Comparison of ENCODE assay signal across 9 mouse cellular contexts in the genomic region with DNA sequence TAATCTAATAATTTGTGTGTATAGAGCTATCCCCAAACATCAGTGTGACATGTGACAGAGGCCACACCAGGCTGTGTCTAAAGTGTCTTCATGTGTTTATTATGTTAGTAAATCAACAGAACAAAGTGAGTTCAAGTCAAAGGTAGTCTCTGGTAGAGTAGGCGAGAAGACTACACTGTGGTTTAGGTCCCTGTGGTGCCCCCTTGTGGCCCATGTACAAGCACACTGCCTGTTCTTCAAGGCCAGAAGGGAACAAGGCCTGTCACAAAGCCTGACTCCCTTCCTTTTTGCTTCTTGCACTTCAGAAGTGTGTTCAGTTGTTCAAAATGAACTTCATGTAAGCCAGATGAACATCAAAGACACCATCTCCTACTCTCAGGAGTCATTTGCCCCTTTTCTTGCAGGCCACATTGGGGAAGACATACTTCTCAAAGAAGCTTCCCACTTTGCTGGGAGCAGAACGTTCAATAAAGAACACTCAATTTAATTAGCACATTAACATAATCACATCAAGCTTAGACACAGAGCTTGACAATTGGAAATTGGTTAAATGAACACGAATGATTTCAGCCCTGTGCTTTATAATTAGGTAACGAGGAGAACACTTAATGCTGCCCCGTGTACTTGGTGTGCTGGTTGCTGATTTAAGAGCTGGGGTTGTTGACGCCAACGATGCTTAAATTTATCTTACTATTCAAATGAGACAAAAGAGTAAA. TPM values are rescaled to one million over a fixed set of nuclear protein-coding genes. Genes with fewer than 3 reads are reported as not detected.
DNase-seq lines count a peak whose midpoint lies in the region; ATAC-seq and TF ChIP-seq lines count a peak whose summit lies in the region.
"Had no signal": no experiment of that assay in that cellular context is flagged by ENCODE, and none has a peak within 500 bp of the region (broad histone marks: within the 10 kb centered on the region; RNA-seq: fewer than 3 reads in every experiment).

No protein-coding gene starts in this region.

- H3K9me3 ChIP-seq in intestine, postnatal 0 days (ENCODE audit: control insufficient read depth): no peaks in the 10 kb centered on the region
- no peaks in the 10 kb centered on the region for H3K9me3 ChIP-seq in intestine, embryonic 16.5 days (ENCODE audit: control insufficient read depth, low read length)
- no peaks in the 10 kb centered on the region for H3K9me3 ChIP-seq in forebrain, embryonic 15.5 days
- no peaks in the 10 kb centered on the region for H3K9me3 ChIP-seq in hindbrain, embryonic 14.5 days (ENCODE audit: control insufficient read depth, low read length)
- H3K9me3 ChIP-seq: neural tube, embryonic 12.5 days had no signal

- no peak overlapping the region for H3K9ac ChIP-seq in intestine, postnatal 0 days (ENCODE audit: low read depth, low read length)
- no peak overlapping the region for H3K9ac ChIP-seq in intestine, embryonic 16.5 days (ENCODE audit: low read depth, low read length)
- H3K9ac ChIP-seq in forebrain, embryonic 15.5 days (replicated peaks): no peak overlapping the region
- no peak overlapping the region for H3K9ac ChIP-seq in hindbrain, embryonic 14.5 days
- H3K9ac ChIP-seq: neural tube, embryonic 12.5 days had no signal

- peak; percentile 74 for TF ChIP-seq CTCF in intestine, postnatal 0 days (IDR thresholded peaks at IDR 0.05; ENCODE audit: low read depth)

- H3K27me3 ChIP-seq in intestine, postnatal 0 days (replicated peaks; ENCODE audit: control insufficient read depth, insufficient read depth, low read length): no peaks in the 10 kb centered on the region
- no peaks in the 10 kb centered on the region for H3K27me3 ChIP-seq in intestine, embryonic 16.5 days (replicated peaks; ENCODE audit: control insufficient read depth, insufficient read depth, low read length)
- H3K27me3 ChIP-seq in forebrain, embryonic 15.5 days: no peaks in the 10 kb centered on the region
- H3K27me3 ChIP-seq in hindbrain, embryonic 14.5 days (ENCODE audit: control insufficient read depth, insufficient read depth, low read length): no peaks in the 10 kb centered on the region
- H3K27me3 ChIP-seq: neural tube, embryonic 12.5 days had no signal

- no peak for ATAC-seq in intestine, postnatal 0 days
- ATAC-seq in intestine, embryonic 16.5 days: no peak
- peak; percentile 71 for ATAC-seq in activated CD4-positive, CD25-positive, alpha-beta regulatory T cell, adult 4 months
- ATAC-seq in forebrain, embryonic 15.5 days (replicated peaks): peak; percentile 46
- no peak for ATAC-seq in hindbrain, embryonic 14.5 days (ENCODE audit: low FRiP score)

- H3K27ac ChIP-seq in intestine, postnatal 0 days (ENCODE audit: low read depth, low read length): no peak overlapping the region
- H3K27ac ChIP-seq in intestine, embryonic 16.5 days (ENCODE audit: low read length): no peak overlapping the region
- no peak overlapping the region for H3K27ac ChIP-seq in forebrain, embryonic 15.5 days (replicated peaks)
- no peak overlapping the region for H3K27ac ChIP-seq in hindbrain, embryonic 14.5 days
- H3K27ac ChIP-seq: neural tube, embryonic 12.5 days had no signal

- DNase-seq in A20 (ENCODE audit: low read depth, low spot score): peak; percentile 37
- peak; percentile 30 for DNase-seq in lung, postnatal 10 days
- DNase-seq in spleen, adult 12 weeks (ENCODE audit: low spot score): no peak
- DNase-seq in hindbrain, embryonic 14.5 days (ENCODE audit: low spot score): no peak

- no peaks in the 10 kb centered on the region for H3K4me1 ChIP-seq in intestine, postnatal 0 days (replicated peaks; ENCODE audit: control insufficient read depth, insufficient read depth, low read length)
- no peaks in the 10 kb centered on the region for H3K4me1 ChIP-seq in intestine, embryonic 16.5 days (ENCODE audit: control insufficient read depth, insufficient read depth, low read length)
- H3K4me1 ChIP-seq in forebrain, embryonic 15.5 days: peaks cover 8% of the 10 kb centered on the region; the same call in 1 of the 2 replicates
- no peaks in the 10 kb centered on the region for H3K4me1 ChIP-seq in hindbrain, embryonic 14.5 days (replicated peaks; ENCODE audit: control insufficient read depth, insufficient read depth, low read length)
- H3K4me1 ChIP-seq: neural tube, embryonic 12.5 days had no signal

- H3K36me3 ChIP-seq in intestine, postnatal 0 days (ENCODE audit: control insufficient read depth, insufficient read depth): no peaks in the 10 kb centered on the region
- H3K36me3 ChIP-seq in intestine, embryonic 16.5 days (ENCODE audit: control insufficient read depth, insufficient read depth, low read length): no peaks in the 10 kb centered on the region
- H3K36me3 ChIP-seq in forebrain, embryonic 15.5 days: no peaks in the 10 kb centered on the region
- no peaks in the 10 kb centered on the region for H3K36me3 ChIP-seq in hindbrain, embryonic 14.5 days (replicated peaks; ENCODE audit: control insufficient read depth, insufficient read depth)
- H3K36me3 ChIP-seq: neural tube, embryonic 12.5 days had no signal

- no peak overlapping the region for H3K4me3 ChIP-seq in intestine, postnatal 0 days (ENCODE audit: low read depth, low read length)
- no peak overlapping the region for H3K4me3 ChIP-seq in intestine, embryonic 16.5 days (ENCODE audit: low read length)
- no peak overlapping the region for H3K4me3 ChIP-seq in forebrain, embryonic 15.5 days
- H3K4me3 ChIP-seq in hindbrain, embryonic 14.5 days (replicated peaks; ENCODE audit: low read length): no peak overlapping the region
- H3K4me3 ChIP-seq: neural tube, embryonic 12.5 days had no signal

- H3K4me2 ChIP-seq in intestine, postnatal 0 days (replicated peaks; ENCODE audit: low read depth): no peak overlapping the region
- H3K4me2 ChIP-seq in intestine, embryonic 16.5 days (ENCODE audit: low read depth, low read length): no peak overlapping the region
- H3K4me2 ChIP-seq in forebrain, embryonic 15.5 days (replicated peaks): no peak overlapping the region
- H3K4me2 ChIP-seq in hindbrain, embryonic 14.5 days (replicated peaks): no peak overlapping the region
- H3K4me2 ChIP-seq: neural tube, embryonic 12.5 days had no signal

- 80% methylated on average over 7 of the region's 7 CpGs for WGBS in intestine, postnatal 0 days
- 76% methylated on average over 7 of the region's 7 CpGs for WGBS in intestine, embryonic 16.5 days
- 16% methylated on average over 7 of the region's 7 CpGs for WGBS in forebrain, embryonic 15.5 days
- WGBS in hindbrain, embryonic 14.5 days: 65% methylated on average over 7 of the region's 7 CpGs

RNA-seq across cellular contexts. Expression of a gene that starts 14.9 kb away (rescaled TPM):
- 2.6 and 2.7 TPM in 2 replicates for polyA plus RNA-seq in intestine, postnatal 0 days (2015; fragmentation: Nextera tagmentation; extraction: Ambion mirVana)
- 1.9 and 2.4 TPM in 2 replicates for polyA plus RNA-seq in intestine, embryonic 16.5 days (2015; fragmentation: Nextera tagmentation; extraction: Ambion mirVana)
- 1 to 10 TPM; 1.4 to 3.1 TPM for polyA plus RNA-seq in activated CD4-positive, CD25-positive, alpha-beta regulatory T cell, adult 4 months (2017; shearing (Covaris generic))
- 59.1 and 61.2 TPM in 2 replicates for polyA plus RNA-seq in forebrain, embryonic 15.5 days (2015; fragmentation: Nextera tagmentation; extraction: Ambion mirVana)
- 67.4 and 78.3 TPM in 2 replicates for polyA plus RNA-seq in hindbrain, embryonic 14.5 days (2014; fragmentation: Nextera tagmentation; extraction: Ambion mirVana)

Comparison
In these comparisons a context has a peak if more than half of its experiments do, and no peak if none do; other contexts are left out.
1. ATAC-seq: peak in activated CD4-positive, CD25-positive, alpha-beta regulatory T cell, adult 4 months (single experiment) and forebrain, embryonic 15.5 days (single experiment); none in intestine, postnatal 0 days (single experiment), intestine, embryonic 16.5 days (single experiment) and hindbrain, embryonic 14.5 days (single experiment).
2. DNase-seq: peak in A20 (single experiment) and lung, postnatal 10 days (single experiment); none in spleen, adult 12 weeks (single experiment) and hindbrain, embryonic 14.5 days (single experiment).
3. RNA of a gene that starts 14.9 kb away (polyA plus RNA-seq): 67.4 to 78.3 TPM in hindbrain, embryonic 14.5 days and 59.1 to 61.2 TPM in forebrain, embryonic 15.5 days; 1.4 to 3.1 TPM in activated CD4-positive, CD25-positive, alpha-beta regulatory T cell, adult 4 months, 2.6 to 2.7 TPM in intestine, postnatal 0 days and 1.9 to 2.4 TPM in intestine, embryonic 16.5 days; every median in the first group is over 10 times any median in the second.